Mouse (Mus musculus) embryonic fibroblast, embryonic 13.5 days (primary cell): ENCODE data around the gene Khk.

Experiments
- CTCF ChIP-seq: IDR thresholded peaks from 2 replicates; pipeline ENCODE4 v1.5.1; 2011; ENCODE audit warnings: mild to moderate bottlenecking, control low read depth, low read length, moderate library complexity, borderline replicate concordance; ENCODE audit not compliant: insufficient read depth
- POLR2A ChIP-seq: IDR thresholded peaks from 2 replicates; pipeline ENCODE4 v1.6.1; 2011; ENCODE audit warnings: low read depth, mild to moderate bottlenecking, control low read depth, low read length, moderate library complexity

DNA sequence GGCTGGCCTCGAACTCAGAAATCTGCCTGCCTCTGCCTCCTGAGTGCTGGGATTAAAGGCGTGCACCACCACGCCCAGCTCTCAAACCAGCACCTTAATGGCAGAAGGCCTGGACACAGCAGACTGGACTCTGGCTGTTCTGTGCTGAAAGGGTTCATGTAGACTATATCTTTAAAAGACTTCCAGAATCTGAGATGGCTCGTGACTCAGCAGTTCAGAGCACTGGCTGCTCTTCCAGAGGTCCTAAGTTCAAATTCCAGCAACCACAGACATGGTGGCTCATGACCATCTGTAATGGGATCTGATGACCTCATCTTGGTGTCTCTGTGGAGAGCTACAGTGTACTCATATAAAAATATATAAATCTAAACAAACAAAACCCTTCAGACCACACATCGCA is 19.4 kb upstream of the Khk start:
- TF ChIP-seq CTCF: no peak
- TF ChIP-seq POLR2A: no peak
